Mouse (Mus musculus): ENCODE results near the gene Gemin5. TPM values are rescaled to one million over a fixed set of nuclear protein-coding genes. Genes with fewer than 3 reads are reported as not detected.

Gemin5 gene
- total RNA-seq, 2 experiments from 2014 or later: 8.5 to 8.9 TPM

DNA sequence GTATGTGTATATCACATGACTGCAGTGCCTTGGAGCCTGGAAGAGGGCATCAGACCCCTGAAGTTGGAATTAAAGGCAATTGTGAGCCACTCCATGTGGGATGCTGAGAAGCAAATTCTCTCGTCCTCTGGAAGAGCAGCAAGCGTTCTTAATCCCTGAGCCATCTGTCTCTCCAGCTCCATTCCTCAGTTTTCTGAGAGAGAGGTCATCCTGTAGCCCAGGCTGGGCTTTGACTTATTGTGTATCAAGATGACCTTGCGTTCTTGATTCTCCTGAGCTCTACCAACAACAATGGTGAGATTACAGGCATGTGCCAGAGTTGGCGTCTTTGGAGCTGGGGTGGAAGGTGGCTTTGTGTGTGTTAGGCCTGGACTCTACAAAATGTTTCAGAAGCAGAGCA lies 73.6 kb downstream of the Gemin5 start:
- intact Hi-C loops (cut with DNase I): no loop called here
- no peak for DNase-seq (ENCODE audit: low spot score)

- DNase-seq (ENCODE audit: low spot score): peak; percentile 22
- intact Hi-C loops (cut with DNase I): no loop called here
Observed at GRCm38 (mm10) chr11:58093021-58093528, 75.3 kb downstream of the Gemin5 start, which contains the start of gene Gm12248. Gene Gm12248 (minus strand): TSS chr11:58093134.

GRCm38 (mm10) chr11:58092541-58092940 lies 75.8 kb downstream of the Gemin5 start:
- intact Hi-C loops (cut with DNase I): no loop called here
- DNase-seq (ENCODE audit: low spot score): no peak

DNA sequence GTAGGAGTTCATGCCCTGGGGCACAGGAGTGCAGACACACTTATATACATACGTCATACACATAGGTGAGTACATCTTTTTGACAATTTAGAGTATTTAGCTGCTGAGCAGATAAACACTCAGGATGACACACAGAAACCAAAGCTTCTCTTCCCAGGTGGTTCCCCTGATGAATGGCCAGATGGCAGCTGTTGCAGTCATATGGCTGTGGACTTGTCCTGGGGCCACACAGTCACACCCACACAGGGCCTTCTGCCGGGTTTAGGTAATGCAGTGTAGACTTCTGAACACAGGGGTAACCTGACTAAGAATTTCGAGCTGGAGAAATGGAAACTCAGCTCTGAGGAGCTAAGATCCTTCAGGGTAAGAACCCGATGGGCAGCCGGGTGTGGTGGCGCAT lies 86.6 kb downstream of the Gemin5 start:
- DNase-seq (ENCODE audit: low spot score): no peak
- intact Hi-C loops (cut with DNase I): no loop called here

DNA sequence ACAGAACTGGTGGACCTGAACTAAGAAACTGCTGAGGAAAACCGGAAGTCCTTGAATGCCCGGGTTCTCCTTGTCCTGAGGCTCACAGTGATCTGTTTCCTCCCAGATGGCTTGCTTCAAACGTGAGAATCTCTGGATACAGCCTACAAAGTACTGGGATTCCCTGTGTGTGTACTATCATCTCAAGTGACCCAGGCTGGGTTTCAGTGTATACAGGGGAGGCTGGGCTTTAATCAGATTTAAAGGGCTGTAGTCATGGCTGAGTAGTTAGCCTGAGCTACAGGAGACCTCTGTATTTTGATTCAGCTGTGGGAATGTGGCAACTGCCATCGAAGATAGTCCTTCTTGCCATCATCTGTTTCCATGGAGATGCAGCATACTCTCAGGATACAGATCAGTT lies 91.1 kb downstream of the Gemin5 start:
- intact Hi-C loops (cut with DNase I): no loop called here
- DNase-seq (ENCODE audit: low spot score): no peak

DNA sequence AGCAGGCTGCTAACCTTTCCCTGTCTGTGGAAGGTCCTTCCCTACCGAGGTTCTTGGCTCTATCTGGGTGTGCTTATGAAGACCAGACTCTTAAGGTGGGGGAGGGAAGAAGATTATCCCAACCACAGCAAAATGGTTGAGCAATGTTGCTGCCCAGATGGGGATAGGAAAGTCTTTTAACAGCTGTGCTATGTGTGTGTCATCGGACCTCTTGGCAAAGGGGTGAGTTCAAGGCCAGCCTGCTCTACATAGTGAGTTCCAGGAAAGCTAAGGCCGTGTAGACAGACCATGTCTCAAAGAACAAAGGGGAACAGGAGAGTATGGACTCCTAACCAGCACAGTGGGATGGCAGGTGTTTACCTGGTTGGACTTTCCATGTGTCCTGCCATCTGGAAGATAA lies 95.4 kb downstream of the Gemin5 start:
- intact Hi-C loops (cut with DNase I): no loop called here
- DNase-seq (ENCODE audit: low spot score): no peak

Other genes with a start within 250 kb of the Gemin5 start
- gene Larp1, start 159.5 kb downstream of the Gemin5 start, total RNA-seq (2021): 10 to 100 TPM; 52.1 to 53.0 TPM
- not detected for gene Gm12248, start 75.4 kb downstream of the Gemin5 start, total RNA-seq (2021)
- 10 to 100 TPM; 36.0 to 36.4 TPM for gene Cnot8, start 64.4 kb downstream of the Gemin5 start, total RNA-seq (2021)
- gene Mrpl22, start 3.1 kb upstream of the Gemin5 start, total RNA-seq (2021): 10 to 100 TPM; 46.2 to 50.7 TPM
- 1 to 10 TPM; 6.4 TPM for gene Igtp, start 31.0 kb upstream of the Gemin5 start, total RNA-seq (2021)
- gene Irgm2, start 31.1 kb upstream of the Gemin5 start, total RNA-seq (2021): 10 to 100 TPM in 1 of 2 experiments, 1 to 10 TPM in 1; 9.3 to 10.7 TPM
- gene 4930438A08Rik, start 106.3 kb upstream of the Gemin5 start, total RNA-seq (2021): not detected
- gene Zfp692, start 138.5 kb upstream of the Gemin5 start, total RNA-seq (2021): 1 to 10 TPM; 3.7 to 4.1 TPM
- 10 to 100 TPM; 42.9 to 43.5 TPM for gene Zfp672, start 161.8 kb upstream of the Gemin5 start, total RNA-seq (2021)
- gene Sh3bp5l, start 162.2 kb upstream of the Gemin5 start, total RNA-seq (2021): 10 to 100 TPM; 33.7 to 35.1 TPM
- gene Lypd8, start 210.5 kb upstream of the Gemin5 start, total RNA-seq (2021): under 1 TPM in 1 of 2 experiments, not detected in 1; 0.31 TPM